Mouse (Mus musculus) thymus, adult 2 months (tissue): ENCODE data around the gene E2f8. TPM values are rescaled to one million over a fixed set of nuclear protein-coding genes. Genes with fewer than 3 reads are reported as not detected.

Experiments
- DNase-seq: peaks from one replicate; pipeline ENCODE4 v3.0.0; 2021
- H3K27ac ChIP-seq: fragments of 200-500 bp; 2 replicates; pipeline ENCODE4 v1.5.1; 2012; ENCODE audit warnings: low read length, control low read depth; ENCODE audit not compliant: control insufficient read depth, insufficient read depth
- H3K27me3 ChIP-seq: fragments of 200-500 bp; 2 replicates; pipeline ENCODE4 v1.6.1; 2012; ENCODE audit warnings: mild to moderate bottlenecking, low read length, moderate library complexity, mixed read lengths; ENCODE audit not compliant: control insufficient read depth, insufficient read depth
- H3K36me3 ChIP-seq: fragments of 200-500 bp; 2 replicates; pipeline ENCODE4 v1.6.1; 2012; ENCODE audit warnings: mild to moderate bottlenecking, low read length, moderate library complexity; ENCODE audit not compliant: control insufficient read depth, insufficient read depth
- H3K4me1 ChIP-seq: fragments of 200-500 bp; replicated peaks from 2 replicates; pipeline ENCODE4 v1.6.1; 2012; ENCODE audit warnings: low read length; ENCODE audit not compliant: control insufficient read depth, insufficient read depth
- H3K4me3 ChIP-seq: fragments of 200-500 bp; 2 replicates; pipeline ENCODE4 v1.5.1; 2012; ENCODE audit warnings: mild to moderate bottlenecking, low read length, control low read depth, moderate library complexity; ENCODE audit not compliant: control insufficient read depth, insufficient read depth
- CTCF ChIP-seq: fragments of 200-500 bp; IDR thresholded peaks from 2 replicates; pipeline ENCODE4 v1.5.1; 2012; ENCODE audit warnings: mild to moderate bottlenecking, control low read depth, low read length, moderate library complexity, borderline replicate concordance; ENCODE audit not compliant: control insufficient read depth, poor library complexity, insufficient read depth; ENCODE audit errors: extremely low read depth
- POLR2A ChIP-seq: fragments of 200-500 bp; IDR thresholded peaks from 2 replicates; pipeline ENCODE4 v1.6.1; 2012; ENCODE audit warnings: mild to moderate bottlenecking, low read length, control low read depth, moderate library complexity; ENCODE audit not compliant: control insufficient read depth, poor library complexity, insufficient read depth; ENCODE audit errors: extremely low read depth
- WGBS: fragments of 180-500 bp; shearing (Covaris S2); methylation state at CpG from one replicate; pipeline ENCODE4 v1.1.7; 2018; 5-methylcytosine and 5-hydroxymethylcytosine counted together
- polyA plus RNA-seq: library from polyadenylated mRNA; depleted of rRNA; stranded (reverse); fragments of >200 nt; gene quantifications from 2 replicates; pipeline ENCODE4 v1.2.3, GENCODE M21; 2012

The E2f8 gene
- polyA plus RNA-seq, 1 experiment: 28.3 TPM

DNA sequence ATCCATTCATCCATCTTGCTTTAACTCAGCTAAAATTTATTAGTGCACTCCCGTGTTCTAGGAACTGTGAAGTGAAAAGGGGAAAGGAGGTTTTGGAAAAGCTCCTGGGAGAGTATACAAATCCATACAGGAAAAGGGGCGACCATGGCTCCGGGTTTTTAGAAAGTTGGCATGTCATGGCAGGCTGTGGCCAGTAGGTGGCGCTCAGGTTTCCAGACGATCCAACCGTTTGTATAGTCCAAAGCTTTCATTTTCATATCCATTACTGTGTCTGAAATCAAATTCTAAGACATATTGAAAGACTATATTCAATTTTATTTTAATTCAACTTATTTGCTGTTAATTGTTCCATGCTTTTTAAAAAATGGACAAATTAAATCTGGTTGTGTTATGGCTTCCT lies 12.8 kb upstream of the E2f8 start:
- no peak for TF ChIP-seq POLR2A
- peak; percentile 47; the same call in 1 of the 2 replicates for TF ChIP-seq CTCF
- Histone ChIP-seq H3K4me3 (no peak overlapping the region), H3K36me3 (no peaks in the 10 kb centered on the region), H3K4me1 (peaks cover 16% of the 10 kb centered on the region), H3K27me3 (no peaks in the 10 kb centered on the region), H3K27ac (no peak overlapping the region)
- 1% methylated on average over 6 of the region's 6 CpGs for WGBS
- peak; percentile 63 for DNase-seq

DNA sequence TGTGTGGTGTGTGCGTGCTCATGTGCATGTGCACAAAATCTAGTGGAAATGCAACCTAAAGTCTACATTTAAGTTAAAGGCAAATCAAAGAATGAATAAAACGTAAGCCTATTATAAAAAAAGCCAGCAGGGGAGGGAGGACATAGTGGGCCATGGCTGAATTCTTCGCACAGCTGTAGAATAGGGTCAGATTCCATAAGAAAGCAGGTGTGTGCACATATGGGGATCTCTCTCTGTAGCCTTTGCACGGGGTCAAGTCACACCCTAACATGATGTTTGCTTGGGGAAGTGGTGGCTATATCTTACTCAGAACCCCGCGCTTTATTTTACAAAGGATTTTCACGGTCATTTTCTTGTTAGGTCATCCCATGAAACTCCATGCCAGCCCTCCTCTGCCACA lies 11.7 kb upstream of the E2f8 start:
- Histone ChIP-seq H3K4me1 (peaks cover 19% of the 10 kb centered on the region), H3K27ac (no peak overlapping the region), H3K36me3 (no peaks in the 10 kb centered on the region), H3K27me3 (no peaks in the 10 kb centered on the region), H3K4me3 (no peak overlapping the region)
- no peak for DNase-seq
- 77% methylated on average over 7 of the region's 7 CpGs for WGBS
- TF ChIP-seq POLR2A (no peak), CTCF (no peak)

DNA sequence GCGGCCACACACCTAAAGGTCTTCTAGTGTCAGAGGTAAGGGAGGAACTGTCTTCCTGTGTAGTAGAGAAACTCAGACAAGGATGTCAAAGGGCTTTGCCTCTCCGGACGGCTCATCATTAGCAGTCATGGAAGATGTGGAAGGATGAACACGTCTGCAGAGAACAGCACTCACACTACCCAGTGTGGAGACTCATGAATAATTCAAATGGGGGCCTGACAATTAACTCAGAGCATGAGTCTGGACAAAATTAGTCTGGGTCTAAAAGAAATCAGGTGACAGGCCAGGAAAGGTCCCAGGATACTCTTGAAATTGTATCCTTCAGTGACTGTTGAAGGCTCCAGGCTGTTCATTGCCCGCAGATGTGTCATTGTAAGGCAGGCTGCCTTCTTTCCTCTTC lies 9.6 kb upstream of the E2f8 start:
- Histone ChIP-seq H3K27ac (no peak overlapping the region), H3K4me3 (no peak overlapping the region), H3K36me3 (no peaks in the 10 kb centered on the region), H3K4me1 (peaks cover 12% of the 10 kb centered on the region), H3K27me3 (no peaks in the 10 kb centered on the region)
- WGBS: 95% methylated on average over 5 of the region's 5 CpGs
- TF ChIP-seq CTCF: no peak
- no peak for TF ChIP-seq POLR2A
- DNase-seq: no peak

DNA sequence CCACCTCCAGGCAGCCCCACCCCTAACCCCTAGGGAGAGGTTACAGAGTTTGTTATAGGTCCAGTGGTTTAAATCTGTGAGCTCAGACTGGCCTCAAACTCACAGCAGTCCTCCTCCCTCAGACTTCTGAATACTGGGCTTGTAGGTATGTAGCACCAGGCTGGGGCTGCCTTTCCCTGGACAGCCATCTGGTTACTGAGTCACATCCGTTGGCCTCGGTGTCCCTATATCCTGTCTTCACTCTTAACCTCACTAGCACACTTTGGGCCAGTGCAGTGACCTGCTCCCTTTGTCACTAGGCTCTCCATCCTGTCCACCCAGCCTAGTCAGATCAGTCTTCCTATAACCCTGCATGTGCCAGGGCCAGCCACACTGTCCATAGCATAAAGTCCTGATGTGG lies 7.4 kb upstream of the E2f8 start:
- Histone ChIP-seq H3K36me3 (no peaks in the 10 kb centered on the region), H3K27ac (peak overlapping the region; percentile 21; the same call in 1 of the 2 replicates), H3K4me3 (no peak overlapping the region), H3K27me3 (no peaks in the 10 kb centered on the region), H3K4me1 (peaks cover 12% of the 10 kb centered on the region)
- no peak for DNase-seq
- TF ChIP-seq CTCF (no peak), POLR2A (no peak)
- WGBS: 90% methylated on average over 2 of the region's 2 CpGs

DNA sequence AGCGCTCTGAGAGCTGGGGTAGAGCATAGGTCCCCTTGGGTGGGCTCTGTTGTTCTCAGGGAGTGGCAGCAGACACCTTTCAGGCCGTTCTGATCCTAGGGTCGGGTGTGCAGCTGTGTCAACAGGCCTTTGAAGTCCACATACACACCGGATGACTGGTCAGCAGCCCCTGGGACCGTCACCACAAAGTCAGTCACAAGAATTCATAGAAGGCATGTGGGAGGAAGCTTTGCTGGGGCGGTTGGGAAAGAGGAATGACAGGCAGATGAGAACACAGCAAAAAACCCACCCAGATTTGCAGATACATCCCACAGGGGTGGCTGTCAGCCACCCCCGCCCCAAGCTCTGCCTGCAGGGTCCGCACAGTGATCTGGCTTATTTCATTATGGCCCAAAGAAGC lies 6.6 kb upstream of the E2f8 start:
- no peaks in the 10 kb centered on the region for H3K36me3 ChIP-seq
- DNase-seq: no peak
- 43% methylated on average over 8 of the region's 8 CpGs for WGBS
- peaks cover 12% of the 10 kb centered on the region for H3K4me1 ChIP-seq
- no peaks in the 10 kb centered on the region for H3K27me3 ChIP-seq
- H3K27ac ChIP-seq: no peak overlapping the region
- no peak overlapping the region for H3K4me3 ChIP-seq
- no peak for TF ChIP-seq POLR2A
- no peak for TF ChIP-seq CTCF

DNA sequence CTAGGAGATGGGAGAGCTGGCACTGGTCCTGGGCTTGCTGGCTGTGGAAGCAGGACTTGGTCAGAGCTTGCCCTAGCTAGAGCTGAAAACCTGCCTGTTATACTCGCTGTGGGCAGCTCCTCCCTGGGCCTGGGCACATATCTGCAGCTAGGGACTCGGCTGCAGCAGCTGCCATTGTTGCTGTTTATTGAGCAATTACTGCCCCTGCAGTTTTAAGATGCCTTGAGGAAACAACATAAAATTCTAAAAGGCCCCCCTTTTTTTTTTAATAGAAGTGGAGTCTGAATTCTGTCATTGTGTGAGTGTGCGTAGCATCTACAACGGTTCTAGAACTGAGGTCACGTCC lies 2.8 kb upstream of the E2f8 start:
- WGBS: 89% methylated on average over 5 of the region's 5 CpGs
- Histone ChIP-seq H3K4me3 (no peak overlapping the region), H3K4me1 (peaks cover 29% of the 10 kb centered on the region), H3K27ac (no peak overlapping the region), H3K36me3 (no peaks in the 10 kb centered on the region), H3K27me3 (no peaks in the 10 kb centered on the region)
- no peak for DNase-seq
- TF ChIP-seq CTCF: no peak
- TF ChIP-seq POLR2A: no peak

DNA sequence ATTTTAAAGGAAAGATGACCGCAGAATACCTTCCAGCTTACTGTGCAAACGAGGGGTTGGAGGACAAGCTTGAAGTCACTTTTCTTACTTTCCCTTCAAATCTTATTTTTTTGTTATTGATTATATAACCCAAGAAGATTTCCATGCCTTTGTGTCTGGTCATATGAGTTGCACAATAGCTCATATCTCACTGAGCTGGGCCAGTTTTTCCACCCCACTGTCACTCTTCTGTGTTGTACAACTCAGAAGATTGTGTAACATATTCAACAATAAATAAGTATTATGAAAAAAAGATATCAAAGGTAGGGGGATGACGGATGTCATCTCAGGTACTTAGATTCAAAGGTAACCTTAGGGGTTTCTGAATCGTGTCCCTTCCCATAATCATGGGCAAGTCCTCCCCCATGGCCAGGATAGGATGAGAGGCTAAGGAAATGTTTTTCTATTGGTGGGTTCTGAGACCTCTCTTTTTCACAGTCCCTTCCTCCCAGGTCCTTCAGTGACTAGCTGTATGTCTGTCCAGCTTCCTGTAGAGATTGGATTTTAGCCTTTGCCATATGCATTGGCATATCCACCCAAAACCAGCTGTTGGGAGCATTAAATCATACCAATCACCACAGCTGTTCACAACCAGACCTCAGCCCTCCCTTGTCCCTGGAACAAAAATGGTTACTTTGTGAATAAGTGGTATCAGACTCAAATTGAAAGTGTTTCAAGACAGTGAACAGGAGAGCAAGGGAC lies 2.3 kb upstream of the E2f8 start:
- Histone ChIP-seq H3K4me1 (peaks cover 28% of the 10 kb centered on the region), H3K4me3 (no peak overlapping the region), H3K27ac (no peak overlapping the region)

More for the DNA sequence above, 2.3 kb upstream of the E2f8 start:
- no peaks in the 10 kb centered on the region for H3K36me3 ChIP-seq
- H3K27me3 ChIP-seq: no peaks in the 10 kb centered on the region
- TF ChIP-seq CTCF: no peak
- TF ChIP-seq POLR2A: no peak
- 93% methylated on average over 4 of the region's 4 CpGs for WGBS
- DNase-seq: no peak
